Mouse (Mus musculus) G1E (cell line): ENCODE measurements at regions not wholly inside any gene's neighbourhood (a gene's known extent, or its start where the extent isn't known, plus 50 kb on each side); places are given as distances from the start of the nearest gene placed in this dataset.

Experiments
- CTCF ChIP-seq: IDR thresholded peaks from 2 replicates; pipeline ENCODE4 v1.5.1; 2012; ENCODE audit warnings: low read depth, low read length, inconsistent platforms, mixed read lengths
- GATA1 ChIP-seq: IDR thresholded peaks from 2 replicates; pipeline ENCODE4 v1.6.1; 2012; ENCODE audit warnings: borderline replicate concordance, low read length, inconsistent platforms, mixed read lengths

DNA sequence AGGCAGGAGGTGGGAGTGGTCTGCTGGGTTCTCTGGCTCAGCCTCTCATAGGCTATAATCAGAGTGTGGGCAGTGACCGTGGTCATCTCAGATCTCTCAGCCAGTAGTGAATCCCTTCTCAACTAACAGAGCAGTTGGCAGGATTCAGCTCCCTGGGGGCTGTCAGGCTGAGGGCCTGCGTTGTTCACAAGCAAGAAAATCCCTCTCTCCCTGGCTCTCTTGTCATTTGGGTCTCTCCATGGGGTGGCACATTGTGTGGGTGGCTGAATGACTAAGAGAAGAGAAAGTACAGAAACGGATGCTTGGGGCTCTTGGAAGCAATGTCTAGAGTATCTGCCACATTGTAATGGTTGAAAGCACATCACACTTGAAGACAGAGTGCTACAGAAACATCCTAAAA lies 542.0 kb upstream of the Adam5 start:
- no peak for TF ChIP-seq GATA1
- no peak for TF ChIP-seq CTCF
